Mouse (Mus musculus): ENCODE results near the gene Frmd7.

DNA sequence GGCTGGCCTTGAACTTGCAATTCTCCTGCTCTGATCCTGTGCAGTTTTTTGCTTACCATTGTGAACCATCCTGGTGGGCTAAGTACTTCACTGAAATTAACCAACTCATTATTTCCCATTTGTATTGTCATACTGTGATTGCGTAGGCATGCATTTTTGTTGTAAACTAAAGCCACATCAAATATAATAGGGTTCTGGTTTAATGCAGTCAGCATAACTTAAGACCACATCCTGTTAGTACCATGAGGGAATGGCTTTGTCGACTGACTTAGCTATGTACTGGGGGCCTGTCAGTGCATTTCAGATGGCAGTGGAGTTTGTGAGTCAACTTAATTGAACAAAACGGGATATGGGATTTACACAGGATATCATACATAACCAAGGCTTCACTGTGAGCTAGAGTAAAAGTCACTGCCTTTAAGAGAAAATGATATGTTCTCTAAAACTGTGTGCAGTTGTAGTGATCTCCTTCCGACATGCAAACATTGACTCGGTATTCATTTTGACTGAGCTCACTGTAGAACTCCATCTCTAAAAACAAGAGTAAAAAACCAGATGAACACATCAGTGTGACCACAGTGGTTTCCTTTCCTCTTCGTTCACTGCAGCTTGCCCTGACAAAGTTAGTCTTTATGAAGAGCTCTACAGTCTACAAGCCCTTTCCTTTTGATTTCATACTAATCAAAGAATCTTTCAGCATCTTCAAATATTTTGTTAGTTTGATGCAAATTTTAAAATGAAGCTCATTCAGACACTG, 68.1 kb downstream of the Frmd7 start:
- no peak for TF ChIP-seq CTCF (IDR thresholded peaks at IDR 0.05; ENCODE audit: insufficient read depth, low read length)
- TF ChIP-seq POLR2A (IDR thresholded peaks at IDR 0.05; ENCODE audit: borderline replicate concordance, extremely low read depth, low read depth, low read length), result no peak
